31 mouse cellular contexts compared by ENCODE assay signal in the genomic region with DNA sequence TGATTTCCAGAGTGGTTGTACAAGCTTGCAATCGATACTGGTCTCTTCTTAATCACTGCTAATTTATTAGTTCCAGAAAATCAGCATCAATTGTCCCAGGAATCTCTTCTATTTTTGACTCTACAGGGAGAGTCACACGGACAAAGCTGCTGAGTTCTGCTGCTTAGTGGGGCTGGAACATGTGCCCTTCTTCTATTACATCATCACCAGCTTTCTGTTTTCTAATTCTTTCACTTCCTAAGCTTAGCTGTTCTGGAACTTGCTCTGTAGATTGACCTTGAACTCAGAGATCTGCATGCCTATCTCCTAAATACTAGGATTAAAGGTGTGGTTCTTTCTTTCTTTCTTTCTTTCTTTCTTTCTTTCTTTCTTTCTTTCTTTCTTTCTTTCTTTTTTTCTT.
"Had no signal": no experiment of that assay in that cellular context is flagged by ENCODE, and none has a peak within 500 bp of the region (broad histone marks: within the 10 kb centered on the region; RNA-seq: fewer than 3 reads in every experiment).

No protein-coding gene starts in this region.

- H3K4me1 ChIP-seq: heart, embryonic 12.5 days; heart, embryonic 13.5 days; heart, embryonic 15.5 days; hindbrain, embryonic 10.5 days; hindbrain, embryonic 12.5 days; hindbrain, embryonic 13.5 days; hindbrain, embryonic 15.5 days; intestine, embryonic 15.5 days; kidney, embryonic 15.5 days had no signal

- H3K9me3 ChIP-seq: heart, embryonic 13.5 days; heart, embryonic 15.5 days; hindbrain, embryonic 12.5 days; hindbrain, embryonic 13.5 days; hindbrain, embryonic 15.5 days; intestine, embryonic 15.5 days; kidney, embryonic 15.5 days had no signal

- H3K36me3 ChIP-seq: heart, embryonic 12.5 days; heart, embryonic 13.5 days; heart, embryonic 15.5 days; hindbrain, embryonic 10.5 days; hindbrain, embryonic 12.5 days; hindbrain, embryonic 13.5 days; hindbrain, embryonic 15.5 days; intestine, embryonic 15.5 days; kidney, embryonic 15.5 days had no signal

- H3K4me2 ChIP-seq: heart, embryonic 11.5 days; heart, embryonic 12.5 days; heart, embryonic 13.5 days; heart, embryonic 15.5 days; hindbrain, embryonic 12.5 days; hindbrain, embryonic 13.5 days; hindbrain, embryonic 14.5 days; hindbrain, embryonic 15.5 days; intestine, embryonic 15.5 days; kidney, embryonic 15.5 days had no signal

- H3K9ac ChIP-seq: heart, embryonic 12.5 days; heart, embryonic 13.5 days; heart, embryonic 15.5 days; hindbrain, embryonic 12.5 days; hindbrain, embryonic 13.5 days; hindbrain, embryonic 14.5 days; hindbrain, embryonic 15.5 days; intestine, embryonic 15.5 days; kidney, embryonic 15.5 days had no signal

- H3K4me3 ChIP-seq: heart, embryonic 12.5 days; heart, embryonic 13.5 days; heart, embryonic 15.5 days; hindbrain, embryonic 10.5 days; hindbrain, embryonic 12.5 days; hindbrain, embryonic 13.5 days; hindbrain, embryonic 15.5 days; intestine, embryonic 15.5 days; kidney, embryonic 15.5 days; layer of hippocampus, adult 2 months; left cerebral cortex, adult 2 months had no signal

- H3K27me3 ChIP-seq: heart, embryonic 12.5 days; heart, embryonic 13.5 days; heart, embryonic 15.5 days; hindbrain, embryonic 12.5 days; hindbrain, embryonic 13.5 days; hindbrain, embryonic 15.5 days; intestine, embryonic 15.5 days; kidney, embryonic 15.5 days had no signal

- H3K27ac ChIP-seq: heart, embryonic 13.5 days; heart, embryonic 15.5 days; hindbrain, embryonic 10.5 days; hindbrain, embryonic 12.5 days; hindbrain, embryonic 13.5 days; hindbrain, embryonic 14.5 days; hindbrain, embryonic 15.5 days; hindbrain, postnatal 0 days; intestine, embryonic 15.5 days; kidney, embryonic 15.5 days; kidney, postnatal 0 days; layer of hippocampus, adult 2 months; left cerebral cortex, adult 2 months had no signal

- DNase-seq: heart, postnatal 10 days; heart, postnatal 14 days; heart, postnatal 36 days; heart, postnatal 4 days; kidney, adult 11 months; kidney, adult 18-20 months; kidney, adult 2 months; kidney, adult 8-10 months; kidney, adult 9 months; kidney, postnatal 10 days; kidney, postnatal 14 days; kidney, postnatal 25 days; kidney, postnatal 36 days; kidney, postnatal 4 days; layer of hippocampus, adult 9-11 months; layer of hippocampus, postnatal 36 days had no signal
